Mouse (Mus musculus) heart, adult 2 months (tissue): ENCODE data around the gene 1700020A23Rik. TPM values are rescaled to one million over a fixed set of nuclear protein-coding genes. Genes with fewer than 3 reads are reported as not detected.
"Not testable (repeated sequence)": the region's sequence is repeated elsewhere in the genome, so short reads cannot be mapped to it uniquely, and the experiment has no call there.

ENCODE experiments used
- DNase-seq, 2 experiments: peaks; one replicate each; pipeline ENCODE4 v3.0.0; 2021
- H3K27ac ChIP-seq: fragments of 200-600 bp; 2 replicates; pipeline ENCODE4 v1.8.1; 2022
- H3K27me3 ChIP-seq: fragments of 200-500 bp; 2 replicates; pipeline ENCODE4 v1.6.1; 2012; ENCODE audit warnings: mild to moderate bottlenecking, low read length, inconsistent platforms, mixed read lengths; ENCODE audit not compliant: control insufficient read depth, insufficient read depth
- H3K36me3 ChIP-seq: fragments of 200-500 bp; 2 replicates; pipeline ENCODE4 v1.6.1; 2012; ENCODE audit warnings: low read length, inconsistent platforms; ENCODE audit not compliant: control insufficient read depth, insufficient read depth
- H3K4me1 ChIP-seq: fragments of 200-500 bp; 2 replicates; pipeline ENCODE4 v1.6.1; 2011; ENCODE audit warnings: low read length; ENCODE audit not compliant: control insufficient read depth, insufficient read depth
- H3K4me3 ChIP-seq: fragments of 200-600 bp; 2 replicates; pipeline ENCODE4 v1.8.1; 2022
- H3K79me2 ChIP-seq: fragments of 200-500 bp; replicated peaks from 2 replicates; pipeline ENCODE4 v1.6.1; 2012; ENCODE audit warnings: mild to moderate bottlenecking, inconsistent platforms, low read length, moderate library complexity, mixed read lengths; ENCODE audit not compliant: control insufficient read depth, insufficient read depth
- H3K9ac ChIP-seq: fragments of 200-500 bp; 2 replicates; pipeline ENCODE4 v1.6.1; 2012; ENCODE audit warnings: low read depth, mild to moderate bottlenecking, control low read depth, inconsistent platforms, low read length, mixed read lengths
- CTCF ChIP-seq: fragments of 200-600 bp; IDR thresholded peaks from 2 replicates; pipeline ENCODE4 v1.8.1; 2022; ENCODE audit warnings: antibody characterized with exemption, mild to moderate bottlenecking, moderate library complexity
- EP300 ChIP-seq: fragments of 200-500 bp; IDR thresholded peaks from 2 replicates; pipeline ENCODE4 v1.6.1; 2011; ENCODE audit warnings: low read depth, low read length, control low read depth; ENCODE audit not compliant: insufficient read depth
- POLR2A ChIP-seq: fragments of 200-500 bp; IDR thresholded peaks from 2 replicates; pipeline ENCODE4 v1.6.1; 2011; ENCODE audit warnings: mild to moderate bottlenecking, low read depth, low read length, control low read depth; ENCODE audit not compliant: insufficient read depth
- WGBS: fragments of 180-500 bp; shearing (Covaris S2); methylation state at CpG from one replicate; pipeline ENCODE4 v1.1.7; 2018; 5-methylcytosine and 5-hydroxymethylcytosine counted together
- intact Hi-C: fragments of 180-260 bp; cut with DNase I; formaldehyde crosslinking; loops from one replicate; pipeline ENCODE4 v1.15.1; 2025
- long read RNA-seq: library from polyadenylated mRNA; stranded (forward); transcript quantifications from one replicate; pipeline ENCODE4 v2.0.0, GENCODE M21; 2021
- polyA plus RNA-seq: library from polyadenylated mRNA; depleted of rRNA; stranded (reverse); fragments of >200 nt; gene quantifications from 2 replicates; pipeline ENCODE4 v1.2.3, GENCODE M21; 2012; rRNA removed
- total RNA-seq, 2 experiments: library from RNA; stranded (reverse); gene quantifications; 2 replicates each; pipeline ENCODE4 v1.2.3; 2021

The 1700020A23Rik gene
- total RNA-seq (not detected), polyA plus RNA-seq (0.26 TPM in 1 of 2 replicates, not detected in the other)
- long read RNA-seq: 0 reads

DNA sequence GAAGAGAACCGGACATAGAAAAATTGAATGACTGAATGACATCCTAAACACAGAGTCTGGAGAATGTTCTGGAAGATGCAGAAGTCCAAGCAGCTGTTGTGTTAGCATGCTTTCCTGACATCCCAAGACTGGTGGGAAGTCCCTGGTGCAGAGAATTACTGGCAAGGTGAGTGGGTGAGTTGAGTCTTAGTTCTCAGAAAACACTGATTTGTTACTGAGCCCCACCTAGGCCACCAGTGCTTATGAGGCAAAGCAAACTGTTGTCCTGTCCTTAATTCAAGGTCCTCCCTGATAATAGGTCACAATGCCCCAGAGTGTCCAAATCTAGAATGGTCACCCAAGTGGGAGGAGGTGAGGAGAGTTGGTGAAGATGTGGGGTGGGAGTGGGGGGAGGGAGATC, at the start of gene 1700020A23Rik, which contains the start of gene Gm28372:
Gene 1700020A23Rik, plus strand, starts transcription at position 321 of the 400 bp plus-strand sequence.
Gene Gm28372, plus strand, starts transcription at position 301 of the 400 bp plus-strand sequence.
- TF ChIP-seq EP300 (no peak), CTCF (no peak), POLR2A (no peak)
- H3K27ac ChIP-seq: no peak within 1 kb of the TSS
- H3K4me3 ChIP-seq: no peak within 1 kb of the TSS
- no peak within 1 kb of the TSS for H3K9ac ChIP-seq
- intact Hi-C loops: no loop called here
- DNase-seq: no peak
- H3K79me2 ChIP-seq: no peaks in the 10 kb centered on the region
- H3K27me3 ChIP-seq: no peaks in the 10 kb centered on the region
- no peaks in the 10 kb centered on the region for H3K36me3 ChIP-seq
- H3K4me1 ChIP-seq: no peaks in the 10 kb centered on the region
- 91% methylated on average over 1 of the region's 1 CpGs for WGBS

DNA sequence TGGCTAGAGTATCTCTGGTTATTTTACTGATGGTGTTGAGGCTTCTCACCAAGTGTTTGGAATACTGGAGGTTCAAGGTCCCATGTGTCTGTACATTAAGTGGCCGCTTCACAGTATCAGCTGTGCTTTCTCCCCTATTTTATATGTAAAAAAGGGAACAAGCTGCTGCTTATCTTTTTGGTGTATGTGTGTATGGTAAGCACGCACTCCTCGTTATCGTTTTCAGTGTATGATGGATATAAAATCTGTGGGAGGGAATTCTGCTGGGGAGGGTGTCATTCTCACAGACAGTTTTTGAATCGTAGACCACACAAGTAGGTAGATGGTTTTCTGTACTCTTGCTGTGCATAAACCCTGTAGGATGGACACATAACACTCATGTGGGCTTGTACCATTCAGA, 47.5 kb upstream of the 1700020A23Rik start:
- no peak overlapping the region for H3K27ac ChIP-seq
- no peaks in the 10 kb centered on the region for H3K36me3 ChIP-seq
- 87% methylated on average over 5 of the region's 5 CpGs for WGBS
- H3K4me1 ChIP-seq: no peaks in the 10 kb centered on the region
- intact Hi-C loops: no loop called here
- H3K9ac ChIP-seq: no peak overlapping the region
- TF ChIP-seq POLR2A (no peak), CTCF (no peak), EP300 (no peak)
- peaks cover 11% of the 10 kb centered on the region for H3K27me3 ChIP-seq
- H3K79me2 ChIP-seq: no peaks in the 10 kb centered on the region
- DNase-seq: no peak
- H3K4me3 ChIP-seq: no peak overlapping the region

DNA sequence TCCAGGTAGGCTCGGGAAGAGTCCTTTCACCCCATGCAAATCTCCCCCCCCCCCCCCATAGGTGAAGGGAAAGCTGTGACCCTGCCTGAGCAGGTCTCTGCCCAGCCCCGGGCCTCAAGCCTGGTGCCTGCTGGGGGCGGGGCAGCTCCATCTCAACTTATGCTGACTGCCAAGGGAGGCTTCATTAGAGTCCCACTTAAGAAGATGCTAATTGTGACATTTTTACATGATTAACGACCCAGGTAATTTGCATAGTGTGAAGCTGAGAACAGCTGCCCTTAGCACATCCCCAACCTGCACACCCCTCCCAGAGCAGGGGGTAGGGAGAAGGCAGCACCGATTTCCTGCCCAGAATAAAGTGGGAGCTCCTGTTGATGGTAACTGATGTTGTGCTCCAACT, 46.2 kb upstream of the 1700020A23Rik start:
- WGBS: 11% methylated on average over 5 of the region's 5 CpGs
- Histone ChIP-seq H3K79me2 (no peaks in the 10 kb centered on the region), H3K4me3 (no peak overlapping the region), H3K4me1 (no peaks in the 10 kb centered on the region), H3K9ac (no peak overlapping the region), H3K36me3 (no peaks in the 10 kb centered on the region), H3K27ac (no peak overlapping the region), H3K27me3 (peaks cover 12% of the 10 kb centered on the region)
- intact Hi-C loops: no loop called here
- TF ChIP-seq EP300 (no peak), POLR2A (no peak), CTCF (no peak)
- no peak for DNase-seq

DNA sequence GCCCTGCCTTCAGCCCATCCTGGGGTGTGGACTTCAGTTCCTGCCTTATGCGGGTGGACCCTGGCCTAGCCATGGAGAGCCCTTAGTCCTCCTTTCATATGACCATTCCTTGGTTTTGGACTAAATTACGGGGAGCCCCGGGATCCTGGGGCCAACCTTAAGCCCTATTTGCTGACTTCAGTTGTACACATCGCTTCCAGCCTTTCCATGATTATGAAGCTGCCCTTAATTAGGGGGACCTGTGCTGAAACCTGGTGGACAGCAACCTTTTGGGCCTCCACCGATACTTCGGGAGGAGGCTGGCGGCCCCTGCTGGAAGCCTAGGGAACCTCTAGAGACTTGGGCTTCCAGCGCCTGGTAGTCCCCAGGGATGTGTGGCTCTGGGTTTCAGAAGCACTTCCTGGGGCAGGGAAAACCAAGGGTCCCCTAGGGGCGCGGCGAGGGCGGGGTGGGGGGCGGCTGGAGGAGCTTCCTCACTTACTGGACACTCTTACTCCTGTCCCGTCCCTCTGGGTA, 42.5 kb upstream of the 1700020A23Rik start:
- Histone ChIP-seq H3K27me3 (peaks cover 16% of the 10 kb centered on the region), H3K9ac (no peak overlapping the region), H3K36me3 (no peaks in the 10 kb centered on the region), H3K4me3 (no peak overlapping the region), H3K4me1 (no peaks in the 10 kb centered on the region), H3K27ac (no peak overlapping the region), H3K79me2 (no peaks in the 10 kb centered on the region)
- 6% methylated on average over 14 of the region's 14 CpGs for WGBS
- intact Hi-C loops: loop anchor here (1.0 kb wide), 1 partner anchor 71 kb away; no protein-coding TSS in a partner anchor
- peak; percentile 23 to 49 for DNase-seq
- no peak for TF ChIP-seq POLR2A
- TF ChIP-seq CTCF: peak; percentile 73

DNA sequence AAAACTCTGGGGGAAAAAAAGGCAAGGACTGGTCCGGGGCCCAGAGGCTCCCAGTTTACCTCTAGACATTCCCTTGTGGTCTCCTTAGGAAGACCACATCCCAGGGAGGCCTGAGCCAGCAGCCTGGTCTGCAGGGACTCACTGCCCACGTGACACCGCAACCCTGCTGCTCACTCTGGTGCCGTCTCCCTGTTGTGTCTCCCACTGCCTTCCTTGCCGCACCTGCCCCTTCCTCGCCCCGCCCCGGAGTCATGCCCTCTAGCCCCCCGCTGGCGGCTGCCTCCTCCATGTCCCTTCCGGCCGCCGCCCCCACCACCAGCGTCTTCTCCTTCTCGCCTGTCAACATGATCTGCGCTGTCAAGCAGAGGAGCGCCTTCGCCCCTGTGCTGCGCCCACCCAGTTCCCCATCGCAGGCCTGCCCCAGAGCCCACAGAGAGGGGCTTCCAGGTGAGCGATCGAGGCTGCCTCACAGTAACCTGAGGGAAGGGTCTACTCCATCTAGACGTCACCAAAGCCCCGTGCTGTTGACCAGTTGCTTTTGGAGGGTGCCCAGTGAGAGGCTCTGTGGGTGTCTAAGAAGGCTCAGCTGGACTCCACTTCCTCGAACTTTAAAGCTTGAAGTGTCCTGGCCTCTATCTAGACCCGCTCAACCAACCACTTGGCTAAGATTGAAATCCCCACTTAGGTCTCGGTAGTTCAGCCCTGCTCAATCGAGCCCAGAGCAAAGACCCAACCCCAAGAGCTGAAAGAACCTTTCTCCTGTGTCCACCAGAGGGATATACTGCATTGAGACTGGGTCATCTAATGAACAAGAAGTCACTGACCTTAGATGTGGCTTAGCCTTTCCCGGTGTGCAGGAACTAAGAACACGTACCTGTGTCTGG, 39.6 kb upstream of the 1700020A23Rik start:
- intact Hi-C loops: no loop called here
- 8% methylated on average over 30 of the region's 30 CpGs for WGBS
- H3K9ac ChIP-seq: peak overlapping the region; percentile 25; the same call in 1 of the 2 replicates
- no peaks in the 10 kb centered on the region for H3K36me3 ChIP-seq
- H3K4me1 ChIP-seq: no peaks in the 10 kb centered on the region
- peaks cover 13% of the 10 kb centered on the region for H3K27me3 ChIP-seq
- no peak overlapping the region for H3K27ac ChIP-seq
- TF ChIP-seq EP300 (no peak), POLR2A (no peak), CTCF (no peak)
- H3K79me2 ChIP-seq: no peaks in the 10 kb centered on the region
- H3K4me3 ChIP-seq: no peak overlapping the region
- DNase-seq: no peak

DNA sequence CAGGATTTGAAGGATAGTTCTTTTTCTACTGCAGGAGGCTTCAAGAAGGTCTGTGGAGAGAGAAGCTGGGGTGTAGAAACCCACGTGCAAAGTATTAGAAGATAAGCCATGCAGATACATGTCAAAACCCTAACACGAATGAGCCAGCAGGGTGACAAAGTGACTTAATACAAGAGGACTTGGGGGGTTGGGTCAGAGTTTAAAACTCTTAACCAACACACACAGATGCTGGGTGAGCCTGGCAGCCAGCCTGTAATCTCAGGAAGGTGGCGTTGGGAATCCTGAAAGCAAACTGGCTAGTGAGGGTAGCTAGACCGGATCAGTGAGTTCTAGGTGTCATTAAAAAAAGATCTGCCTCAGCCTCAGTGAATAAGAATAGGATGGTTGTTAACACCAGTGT, 37.7 kb upstream of the 1700020A23Rik start:
- TF ChIP-seq CTCF: no peak
- TF ChIP-seq EP300: no peak
- TF ChIP-seq POLR2A: no peak
- intact Hi-C loops: no loop called here
- H3K27me3 ChIP-seq: peaks cover 5% of the 10 kb centered on the region
- no peaks in the 10 kb centered on the region for H3K79me2 ChIP-seq
- WGBS: 51% methylated on average over 4 of the region's 4 CpGs
- no peaks in the 10 kb centered on the region for H3K4me1 ChIP-seq
- H3K4me3 ChIP-seq: no peak overlapping the region
- H3K9ac ChIP-seq: no peak overlapping the region
- no peak for DNase-seq
- H3K27ac ChIP-seq: no peak overlapping the region
- H3K36me3 ChIP-seq: no peaks in the 10 kb centered on the region

DNA sequence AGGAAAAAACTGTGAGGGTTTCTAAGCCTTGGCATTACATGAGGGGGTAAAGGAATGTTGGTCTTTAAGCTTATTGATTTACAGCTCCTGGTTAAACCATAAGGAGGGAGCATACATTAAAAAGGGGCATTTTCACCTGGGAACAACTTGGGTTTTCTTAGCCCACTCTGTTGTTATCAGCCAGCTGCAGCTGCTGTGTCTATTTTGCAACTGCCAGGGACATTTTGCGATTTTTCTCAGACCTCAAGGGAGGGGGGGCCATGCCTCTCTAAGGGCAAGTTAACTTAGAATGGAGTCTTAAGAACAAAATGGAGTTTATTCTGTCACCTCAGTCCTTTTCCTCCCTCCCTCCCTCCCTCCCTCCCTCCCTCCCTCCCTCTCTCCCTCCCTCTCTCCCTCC, 32.0 kb upstream of the 1700020A23Rik start:
- H3K27ac ChIP-seq, DNase-seq, H3K4me1 ChIP-seq, H3K27me3 ChIP-seq, H3K9ac ChIP-seq, H3K79me2 ChIP-seq, intact Hi-C loops, H3K4me3 ChIP-seq, H3K36me3 ChIP-seq: not testable (repeated sequence)
- 19% methylated on average over 1 of the region's 1 CpGs for WGBS
